Mouse (Mus musculus): Measurements from ENCODE around the gene Btnl2.

Gene Btnl2

DNA sequence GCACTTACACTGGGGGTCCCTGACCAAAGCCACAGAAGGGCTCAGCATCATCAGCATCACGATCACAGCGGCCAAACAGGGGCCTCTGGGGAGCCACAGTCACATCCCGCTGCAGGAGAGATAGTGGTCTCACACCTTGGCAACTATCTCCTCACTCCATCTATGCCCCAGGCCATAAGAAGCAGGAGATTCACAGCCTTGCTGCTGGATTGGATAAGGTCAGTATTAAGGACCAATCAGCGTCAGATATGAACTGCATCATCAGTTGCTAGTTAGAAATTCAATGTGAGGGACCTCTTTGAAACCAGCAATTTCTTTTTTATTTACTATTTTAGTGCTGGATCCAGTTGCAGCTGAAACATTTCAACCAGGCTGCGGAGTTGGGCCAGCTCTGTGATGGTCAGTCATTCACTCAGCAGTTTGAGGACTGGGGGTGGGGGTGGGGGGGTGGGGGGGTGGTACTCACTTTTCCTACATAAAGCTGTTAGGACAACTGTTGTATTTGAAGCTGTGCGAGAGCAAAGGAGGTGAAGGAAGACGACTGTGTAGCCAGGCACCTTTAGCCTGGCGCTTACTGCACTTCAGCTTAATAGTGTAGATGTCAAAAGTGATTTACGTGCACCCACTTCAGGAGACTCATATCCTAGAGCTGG, 43.6 kb downstream of the Btnl2 start:
- in situ Hi-C loops (cut with MboI, MseI) = loop anchor here in 1 of 2 experiments (10.0 kb wide), 1 partner anchor 817 kb away; no protein-coding TSS in a partner anchor

DNA sequence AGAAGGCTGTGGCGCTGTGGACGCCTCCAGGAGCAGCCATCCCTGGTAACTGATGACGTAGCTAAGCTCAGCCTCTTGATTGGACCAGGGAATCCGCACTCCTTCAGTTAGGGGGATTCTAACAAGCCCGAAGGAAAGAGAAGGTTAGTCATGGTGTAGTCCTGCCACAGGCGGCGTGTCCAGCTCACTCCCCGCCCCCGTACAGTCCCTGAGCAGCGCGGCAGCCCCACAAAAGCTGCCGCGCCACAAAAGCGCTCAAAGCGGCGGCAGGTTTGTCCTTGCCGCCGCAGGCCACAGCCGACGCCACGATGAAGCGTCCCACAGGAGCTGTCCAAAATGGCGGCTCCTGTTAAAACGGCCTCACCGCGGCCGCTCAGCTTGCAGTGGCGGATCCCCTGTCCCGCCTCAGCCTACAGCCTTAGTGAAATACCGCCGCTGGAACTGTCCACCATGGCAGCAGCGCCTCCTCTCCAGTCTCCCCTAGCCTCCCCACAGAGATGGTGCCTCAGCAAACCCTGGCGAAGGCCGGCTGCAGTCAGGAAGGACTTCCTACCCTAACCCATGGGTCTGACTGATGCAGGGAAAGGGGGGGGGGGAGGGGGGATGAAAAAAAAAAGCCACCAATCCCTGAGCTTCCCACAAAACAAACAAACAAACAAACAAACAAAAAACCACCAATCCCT, 44.2 kb downstream of the Btnl2 start, which contains the start of gene BC051142:
BC051142 (plus strand) TSS at position 110 of the 683 bp plus-strand sequence.
- in situ Hi-C loops (cut with MboI, MseI) = loop anchor here in 1 of 2 experiments (10.0 kb wide), 1 partner anchor 816 kb away; no protein-coding TSS in a partner anchor

DNA sequence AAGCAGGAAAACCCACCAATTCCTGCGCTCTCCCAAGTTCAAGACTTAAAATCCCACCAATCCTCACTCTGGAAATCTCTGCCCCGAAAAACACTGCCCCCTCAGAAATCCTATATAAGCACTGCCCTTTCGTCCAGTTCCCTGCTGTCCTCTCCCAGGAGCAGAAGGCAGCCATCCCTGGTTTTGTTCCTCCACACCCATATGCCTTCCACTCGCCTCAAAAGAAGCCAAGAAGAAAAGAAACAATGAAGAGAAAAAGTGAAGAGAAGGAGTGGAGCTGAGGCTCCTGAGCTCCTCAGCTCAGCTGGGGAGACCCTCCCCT, 44.7 kb downstream of the Btnl2 start:
- in situ Hi-C loops (cut with MboI, MseI) = loop anchor here in 1 of 2 experiments (10.0 kb wide), 1 partner anchor 815 kb away; no protein-coding TSS in a partner anchor

DNA sequence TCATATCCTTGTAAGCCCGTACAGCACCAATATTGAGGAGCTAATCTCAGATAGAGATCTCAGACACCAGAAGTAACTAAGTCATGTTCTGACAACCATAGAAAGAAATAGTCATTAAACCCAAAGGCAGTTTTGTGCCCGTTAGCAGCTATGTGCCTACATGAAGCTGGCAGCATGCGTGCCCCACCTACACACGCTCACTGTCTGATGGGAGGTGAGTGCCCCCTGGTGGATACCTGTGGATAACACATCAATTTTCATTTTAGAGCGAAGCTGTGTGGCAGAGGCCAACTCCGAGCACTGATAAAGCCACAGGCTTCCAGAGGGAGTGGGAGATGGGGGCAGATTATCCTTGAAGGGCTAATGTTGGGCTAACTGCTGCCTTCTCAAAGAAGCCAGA, 56.5 kb downstream of the Btnl2 start:
- in situ Hi-C loops (cut with MboI, MseI) = no loop called here
